Mouse (Mus musculus): ENCODE data around the gene Gm38119. TPM values are rescaled to one million over a fixed set of nuclear protein-coding genes. Genes with fewer than 3 reads are reported as not detected.
"Not testable (repeated sequence)": the region's sequence is repeated elsewhere in the genome, so short reads cannot be mapped to it uniquely, and the experiment has no call there.

Gene Gm38119
- not detected in 2 replicates for polyA plus RNA-seq (2012; rRNA removed)

DNA sequence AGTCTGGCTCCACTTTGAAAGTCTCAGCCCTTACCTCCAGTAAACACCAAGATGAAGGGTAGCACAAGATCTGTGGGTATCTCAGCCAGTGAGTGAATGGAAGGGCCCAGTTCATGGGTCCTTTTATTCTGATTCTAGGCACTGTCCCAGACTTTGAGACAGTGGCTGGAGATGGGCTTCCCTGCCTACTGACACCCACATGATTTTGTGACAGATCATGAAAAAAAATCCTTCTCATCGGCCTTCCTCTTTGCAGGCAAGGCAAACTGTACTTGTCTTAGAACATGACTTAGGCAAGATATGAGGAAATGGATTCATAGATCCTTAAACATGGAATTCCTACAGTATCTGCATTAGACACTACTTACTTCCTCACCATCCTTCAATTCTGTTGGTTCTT, at the start of gene Gm38119:
TSS of gene Gm38119 (minus strand) at position 101 of the 400 bp plus-strand sequence.
- DNase-seq (ENCODE audit: low spot score), result no peak

DNA sequence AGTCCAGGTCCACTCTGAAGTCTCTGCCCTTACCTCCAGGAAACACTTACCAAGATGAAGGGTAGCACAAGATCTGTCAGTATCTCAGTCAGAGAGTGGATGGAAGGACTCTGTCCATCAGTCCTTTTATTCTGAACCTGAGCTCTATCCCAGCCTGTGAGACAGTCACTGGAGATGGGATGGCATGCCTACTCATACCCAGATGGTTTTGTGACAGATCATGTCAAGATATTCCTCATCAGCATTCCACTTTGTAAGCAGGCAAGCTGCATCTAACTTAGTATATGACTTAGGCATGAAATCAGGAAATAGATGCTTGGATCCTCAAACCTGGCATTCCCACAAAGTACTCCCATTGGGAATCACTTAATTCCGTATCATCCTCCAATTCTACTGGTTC, 39.9 kb upstream of the Gm38119 start, which contains the start of gene Lce1i:
TSS of gene Lce1i (minus strand) at position 101 of the 400 bp plus-strand sequence.
- no peak for DNase-seq (ENCODE audit: low spot score)

GRCm38 (mm10) chr3:92771573-92771972, 32.7 kb upstream of the Gm38119 start:
- no peak for DNase-seq (ENCODE audit: low spot score)

GRCm38 (mm10) chr3:92764965-92765364, 26.1 kb upstream of the Gm38119 start, which contains the start of gene Lce1h:
TSS of gene Lce1h (minus strand) at chr3:92765065.
- no peak for DNase-seq (ENCODE audit: low spot score)

DNA sequence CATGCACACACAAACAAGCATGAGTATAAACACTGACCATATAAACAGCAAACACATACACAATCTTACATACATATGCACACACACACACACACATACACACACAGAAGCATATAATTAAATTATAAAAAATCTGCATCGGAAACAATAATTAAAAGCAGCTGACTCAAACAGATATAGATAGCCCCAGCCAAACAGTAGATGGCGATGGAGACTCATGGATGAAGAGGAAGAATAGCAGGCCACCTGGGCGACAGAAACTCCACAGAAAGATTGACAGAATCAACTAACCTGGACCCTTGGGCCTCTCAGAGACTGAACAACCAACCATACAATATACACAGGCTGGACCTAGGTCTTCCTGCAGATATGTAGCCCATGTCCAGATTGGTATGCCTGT, 14.3 kb upstream of the Gm38119 start:
- DNase-seq (ENCODE audit: low spot score), result no peak

DNA sequence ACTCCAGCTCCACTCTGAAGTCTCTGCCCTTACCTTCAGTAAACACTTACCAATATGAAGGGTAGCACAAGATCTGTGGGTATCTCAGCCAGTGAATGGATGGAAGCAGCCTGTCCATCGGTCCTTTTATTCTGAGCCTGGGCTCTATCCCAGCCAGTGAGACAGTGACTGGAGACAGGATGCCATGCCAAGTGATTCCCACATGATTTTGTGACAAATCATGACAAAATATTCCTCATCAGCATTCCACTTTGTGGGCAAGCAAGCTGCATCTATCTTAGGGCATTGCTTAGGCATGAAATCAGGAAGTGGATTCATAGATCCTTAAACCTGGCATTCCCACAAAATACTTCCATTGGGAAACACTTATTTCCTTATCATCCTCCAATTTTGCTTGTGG, 13.3 kb upstream of the Gm38119 start, which contains the start of gene Lce1g:
TSS of gene Lce1g (minus strand) at position 101 of the 400 bp plus-strand sequence.
- DNase-seq (ENCODE audit: low spot score), result no peak

DNA sequence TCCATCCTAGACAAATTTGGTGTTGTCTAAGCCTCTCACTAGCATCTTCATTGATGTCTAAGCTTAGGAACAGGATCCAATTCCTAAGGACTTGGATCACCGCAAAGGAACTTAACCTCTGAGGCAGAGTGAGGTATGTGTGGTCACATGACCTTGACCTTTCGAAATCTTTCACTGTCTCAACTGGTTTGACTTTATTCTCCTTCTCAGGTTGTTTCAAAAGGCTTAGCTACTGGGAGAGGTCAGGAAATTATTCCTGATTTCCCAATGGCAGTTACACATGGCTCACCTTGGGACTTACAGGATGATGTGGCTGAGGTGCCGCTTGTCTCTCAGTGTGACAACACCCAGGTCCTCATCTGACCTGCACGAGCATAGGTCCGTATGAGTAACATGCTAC, 16.3 kb downstream of the Gm38119 start:
- DNase-seq (ENCODE audit: low spot score), result no peak

DNA sequence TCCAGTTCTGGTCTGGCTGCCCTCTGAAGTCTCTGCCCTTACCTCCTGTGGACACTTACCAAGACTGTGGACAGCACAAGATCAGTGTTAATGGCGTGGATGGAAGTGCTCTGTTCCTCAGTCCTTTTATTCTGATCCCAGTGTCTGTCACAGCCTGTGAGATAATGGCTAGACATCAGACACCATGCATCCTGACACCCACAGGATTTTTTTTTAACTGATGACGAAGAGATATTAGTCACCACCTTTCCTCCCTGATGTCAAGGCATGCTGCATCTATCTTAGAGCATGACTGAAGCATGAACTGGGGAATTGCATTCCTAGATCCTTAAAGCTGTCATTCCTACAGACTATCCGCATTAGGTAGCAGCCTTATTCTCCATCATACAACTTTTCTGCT, 18.6 kb downstream of the Gm38119 start, which contains the start of gene Lce1f:
TSS of gene Lce1f (minus strand) at position 101 of the 400 bp plus-strand sequence.
- DNase-seq (ENCODE audit: low spot score), result no peak

GRCm38 (mm10) chr3:92715122-92715521, 23.8 kb downstream of the Gm38119 start:
- DNase-seq (ENCODE audit: low spot score), result no peak

DNA sequence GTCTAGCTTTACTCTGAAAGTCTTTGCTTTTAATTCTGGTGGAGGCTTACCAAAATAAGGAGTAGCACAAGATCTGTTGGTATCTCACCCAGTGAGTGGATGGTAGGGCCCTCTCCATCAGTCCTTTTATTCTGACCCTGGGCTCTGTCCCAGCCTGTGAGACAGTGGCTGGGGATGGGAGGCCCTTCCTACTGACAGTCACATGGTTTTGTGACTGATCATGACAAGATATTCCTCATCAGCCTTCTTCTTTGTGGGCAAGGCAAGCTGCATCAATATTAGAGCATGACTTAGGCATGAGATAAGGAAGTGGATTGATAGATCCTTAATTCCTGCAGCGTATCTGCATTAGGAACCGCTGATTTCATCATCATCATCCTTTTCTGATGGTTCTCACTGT, 29.9 kb downstream of the Gm38119 start, which contains the start of gene Lce1e:
TSS of gene Lce1e (minus strand) at position 101 of the 400 bp plus-strand sequence.
- no peak for DNase-seq (ENCODE audit: low spot score)

GRCm38 (mm10) chr3:92694613-92695012, 44.3 kb downstream of the Gm38119 start:
- no peak for DNase-seq (ENCODE audit: low spot score)

DNA sequence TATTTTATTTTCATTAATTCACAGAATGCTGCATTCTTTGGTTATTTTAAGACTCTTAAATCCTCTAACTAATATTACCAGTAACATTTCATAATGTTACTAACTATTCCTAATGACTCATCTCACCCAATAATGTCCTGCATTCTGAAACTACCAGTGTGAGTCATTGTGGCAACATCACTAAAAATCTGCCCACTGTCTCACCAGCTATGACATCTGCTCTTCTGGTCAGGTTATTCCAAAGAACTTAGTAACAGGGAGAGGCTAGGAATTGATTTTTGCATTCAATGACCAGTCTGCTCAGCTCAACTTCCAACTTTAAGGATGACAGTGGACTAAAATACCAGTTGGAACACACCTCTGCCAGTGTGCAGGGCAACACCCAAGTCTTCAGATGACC, 47.2 kb downstream of the Gm38119 start:
- DNase-seq (ENCODE audit: low spot score), result no peak

GRCm38 (mm10) chr3:92689154-92689553, 49.7 kb downstream of the Gm38119 start:
- DNase-seq (ENCODE audit: low spot score), result not testable (repeated sequence)

Other genes with a start within 250 kb of the Gm38119 start
- gene Sprr4, start 238.6 kb downstream of the Gm38119 start, polyA plus RNA-seq (2012; rRNA removed), result not detected in 2 replicates
- not detected in 2 replicates for gene 2310046K23Rik, start 204.6 kb downstream of the Gm38119 start, polyA plus RNA-seq (2012; rRNA removed)
- 233 and 291 TPM in 2 replicates for gene Ivl, start 165.4 kb downstream of the Gm38119 start, polyA plus RNA-seq (2012; rRNA removed)
- 0.18 TPM in 1 of 2 replicates, not detected in the other for gene Smcp, start 150.1 kb downstream of the Gm38119 start, polyA plus RNA-seq (2012; rRNA removed)
- not detected in 2 replicates for gene 2210017I01Rik, start 131.6 kb downstream of the Gm38119 start, polyA plus RNA-seq (2012; rRNA removed)
- 1.2 and 1.3 TPM in 2 replicates for gene Lce6a, start 117.4 kb downstream of the Gm38119 start, polyA plus RNA-seq (2012; rRNA removed)
- not detected in 2 replicates for gene Lce1a1, start 90.8 kb downstream of the Gm38119 start, polyA plus RNA-seq (2012; rRNA removed)
- gene Lce1b, start 82.2 kb downstream of the Gm38119 start, polyA plus RNA-seq (2012; rRNA removed), result not detected in 2 replicates
- gene Lce1a2, start 68.8 kb downstream of the Gm38119 start, polyA plus RNA-seq (2012; rRNA removed), result not detected in 2 replicates
- 0.15 and 0.33 TPM in 2 replicates for gene Lce1c, start 59.8 kb downstream of the Gm38119 start, polyA plus RNA-seq (2012; rRNA removed)
- gene Lce1d, start 51.9 kb downstream of the Gm38119 start, polyA plus RNA-seq (2012; rRNA removed), result not detected in 2 replicates
- not detected in 2 replicates for gene Lce1e, start 30.0 kb downstream of the Gm38119 start, polyA plus RNA-seq (2012; rRNA removed)
- gene Lce1f, start 18.7 kb downstream of the Gm38119 start, polyA plus RNA-seq (2012; rRNA removed), result not detected in 2 replicates
- gene Lce1g, start 13.2 kb upstream of the Gm38119 start, polyA plus RNA-seq (2012; rRNA removed), result not detected in 2 replicates
- not detected in 2 replicates for gene Lce1h, start 26.0 kb upstream of the Gm38119 start, polyA plus RNA-seq (2012; rRNA removed)
- gene Lce1i, start 39.8 kb upstream of the Gm38119 start, polyA plus RNA-seq (2012; rRNA removed), result not detected in 2 replicates
- not detected in 2 replicates for gene Lce1j, start 51.4 kb upstream of the Gm38119 start, polyA plus RNA-seq (2012; rRNA removed)
- not detected in 2 replicates for gene Lce1k, start 68.8 kb upstream of the Gm38119 start, polyA plus RNA-seq (2012; rRNA removed)
- not detected in 2 replicates for gene Kprp, start 88.2 kb upstream of the Gm38119 start, polyA plus RNA-seq (2012; rRNA removed)
- not detected in 2 replicates for gene Lce1l, start 112.2 kb upstream of the Gm38119 start, polyA plus RNA-seq (2012; rRNA removed)
- not detected in 2 replicates for gene 2310050C09Rik, start 131.1 kb upstream of the Gm38119 start, polyA plus RNA-seq (2012; rRNA removed)
- gene Lce3a, start 187.1 kb upstream of the Gm38119 start, polyA plus RNA-seq (2012; rRNA removed), result not detected in 2 replicates
- not detected in 2 replicates for gene Lce3b, start 193.9 kb upstream of the Gm38119 start, polyA plus RNA-seq (2012; rRNA removed)
- gene Lce3c, start 205.4 kb upstream of the Gm38119 start, polyA plus RNA-seq (2012; rRNA removed), result not detected in 2 replicates
- gene Lce3d, start 218.3 kb upstream of the Gm38119 start, polyA plus RNA-seq (2012; rRNA removed), result not detected in 2 replicates
- gene Lce3e, start 228.0 kb upstream of the Gm38119 start, polyA plus RNA-seq (2012; rRNA removed), result not detected in 2 replicates